Mouse (Mus musculus) liver, postnatal 0 days (tissue): ENCODE measurements around the gene Rras. TPM values are rescaled to one million over a fixed set of nuclear protein-coding genes. Genes with fewer than 3 reads are reported as not detected.

Source experiments
- ATAC-seq: fragments of 200-750 bp; cut with Nextera tagmentation; 2 replicates; pipeline ENCODE4 v1.8.0; 2017; ENCODE audit warnings: mild to moderate bottlenecking, moderate library complexity
- DNase-seq: peaks from one replicate; pipeline ENCODE4 v3.0.0-alpha.2; 2016
- H3K27ac ChIP-seq: fragments of 300-500 bp; sonication (generic); 2 replicates; pipeline ENCODE4 v1.5.1; 2014; ENCODE audit warnings: antibody characterized with exemption, moderate library complexity, mild to moderate bottlenecking, low read depth
- H3K27me3 ChIP-seq: fragments of 300-500 bp; sonication (generic); 2 replicates; pipeline ENCODE4 v1.6.1; 2014; ENCODE audit warnings: low read length, control low read depth, mixed read lengths; ENCODE audit not compliant: insufficient read depth
- H3K36me3 ChIP-seq: fragments of 300-500 bp; sonication (generic); replicated peaks from 2 replicates; pipeline ENCODE4 v1.6.1; 2014; ENCODE audit warnings: mild to moderate bottlenecking, control low read depth, low read length, moderate library complexity, mixed read lengths; ENCODE audit not compliant: insufficient read depth
- H3K4me1 ChIP-seq: fragments of 300-500 bp; sonication (generic); 2 replicates; pipeline ENCODE4 v1.6.1; 2014; ENCODE audit warnings: antibody characterized with exemption, mild to moderate bottlenecking, control low read depth; ENCODE audit not compliant: insufficient read depth
- H3K4me2 ChIP-seq: fragments of 300-500 bp; sonication (generic); 2 replicates; pipeline ENCODE4 v1.6.1; 2014; ENCODE audit warnings: low read depth, mild to moderate bottlenecking, low read length, moderate library complexity, mixed read lengths
- H3K4me3 ChIP-seq: fragments of 300-500 bp; sonication (generic); 2 replicates; pipeline ENCODE4 v1.5.1; 2014; ENCODE audit warnings: low read depth, low read length
- H3K9ac ChIP-seq: fragments of 300-500 bp; sonication (generic); replicated peaks from 2 replicates; pipeline ENCODE4 v1.6.1; 2014; ENCODE audit warnings: mild to moderate bottlenecking, moderate library complexity
- H3K9me3 ChIP-seq: fragments of 300-500 bp; sonication (generic); 2 replicates; pipeline ENCODE4 v1.6.1; 2016; ENCODE audit warnings: mild to moderate bottlenecking, control low read depth, low read length, mixed read lengths
- CTCF ChIP-seq: sonication (generic); IDR thresholded peaks from 2 replicates; pipeline ENCODE4 v1.5.1; 2016; ENCODE audit warnings: antibody characterized with exemption, low read depth
- EP300 ChIP-seq: IDR thresholded peaks from 2 replicates; pipeline ENCODE4 v1.6.1; 2016; ENCODE audit warnings: antibody characterized with exemption, low read depth, mild to moderate bottlenecking
- WGBS: fragments of 180-500 bp; shearing (Covaris S2); extraction: QIAGEN DNeasy Blood & Tissue Kit; methylation state at CpG from one replicate; pipeline ENCODE4 v1.1.7; 2014; ENCODE audit not compliant: insufficient replicate concordance; 5-methylcytosine and 5-hydroxymethylcytosine counted together
- microRNA-seq: library from miRNA; unstranded; fragments of <30 nt; microRNA quantifications from one replicate; pipeline ENCODE4, GENCODE M21; 2016
- polyA plus RNA-seq: library from polyadenylated mRNA; unstranded; fragments of >200 nt; fragmentation: Nextera tagmentation; extraction: Ambion mirVana; gene quantifications from 2 replicates; pipeline ENCODE4 v1.2.1, GENCODE M21; 2015

Rras gene
- polyA plus RNA-seq, 1 experiment from 2014 or later: 25.4 TPM

GRCm38 (mm10) chr7:45068000-45068318, 50.2 kb downstream of the Rras start:
- TF ChIP-seq CTCF: peak; percentile 89
- TF ChIP-seq EP300: no peak
- Histone ChIP-seq H3K4me1 (peaks cover 8% of the 10 kb centered on the region; the same call in 1 of the 2 replicates), H3K4me2 (no peak overlapping the region), H3K27ac (no peak overlapping the region), H3K4me3 (no peak overlapping the region), H3K36me3 (no peaks in the 10 kb centered on the region), H3K9me3 (no peaks in the 10 kb centered on the region), H3K9ac (no peak overlapping the region), H3K27me3 (no peaks in the 10 kb centered on the region)
- 23% methylated on average over 5 of the region's 5 CpGs for WGBS
- peak; percentile 70 for DNase-seq
- peak; percentile 49 for ATAC-seq

- H3K4me2 ChIP-seq: no peak overlapping the region
- no peak overlapping the region for H3K9ac ChIP-seq
- WGBS: 66% methylated on average over 2 of the region's 2 CpGs
- DNase-seq (no peak), ATAC-seq (no peak)
- H3K4me1 ChIP-seq: no peaks in the 10 kb centered on the region
- H3K9me3 ChIP-seq: no peaks in the 10 kb centered on the region
- H3K27ac ChIP-seq: no peak overlapping the region
- peaks cover under 1% of the 10 kb centered on the region for H3K36me3 ChIP-seq
- H3K27me3 ChIP-seq: no peaks in the 10 kb centered on the region
- TF ChIP-seq EP300 (no peak), CTCF (no peak)
- H3K4me3 ChIP-seq: no peak overlapping the region
Measured at GRCm38 (mm10) chr7:45069671-45070070, 51.9 kb downstream of the Rras start.

Small RNA genes lying within 50 kb of the gene (microRNA-seq; reads per million reads assigned to microRNA genes)
- not detected for gene Mir7054

Other genes with a start within 250 kb of the Rras start
- 19.6 and 21.4 TPM in 2 replicates for gene Nup62, start 201.9 kb upstream of the Rras start, polyA plus RNA-seq
- gene Il4i1, start 201.6 kb upstream of the Rras start, polyA plus RNA-seq: 0.83 and 1.0 TPM in 2 replicates
- 66.6 and 72.5 TPM in 2 replicates for gene Atf5, start 201.3 kb upstream of the Rras start, polyA plus RNA-seq
- 36.9 and 38.6 TPM in 2 replicates for gene Akt1s1, start 169.0 kb upstream of the Rras start, polyA plus RNA-seq
- 28.2 and 30.5 TPM in 2 replicates for gene Tbc1d17, start 168.9 kb upstream of the Rras start, polyA plus RNA-seq
- 25.6 and 27.9 TPM in 2 replicates for gene Pnkp, start 160.8 kb upstream of the Rras start, polyA plus RNA-seq
- 43.5 and 49.8 TPM in 2 replicates for gene Ptov1, start 148.2 kb upstream of the Rras start, polyA plus RNA-seq
- 35.6 and 37.7 TPM in 2 replicates for gene Med25, start 125.2 kb upstream of the Rras start, polyA plus RNA-seq
- gene Fuz, start 121.9 kb upstream of the Rras start, polyA plus RNA-seq: 4.1 and 4.4 TPM in 2 replicates
- 25.6 and 29.5 TPM in 2 replicates for gene Ap2a1, start 88.5 kb upstream of the Rras start, polyA plus RNA-seq
- 0.06 TPM in 1 of 2 replicates, not detected in the other for gene Tsks, start 74.8 kb upstream of the Rras start, polyA plus RNA-seq
- 0.98 and 1.1 TPM in 2 replicates for gene Cpt1c, start 43.1 kb upstream of the Rras start, polyA plus RNA-seq
- 73.2 and 76.8 TPM in 2 replicates for gene Prmt1, start 31.4 kb upstream of the Rras start, polyA plus RNA-seq
- gene Irf3, start 20.3 kb upstream of the Rras start, polyA plus RNA-seq: 35.9 and 38.0 TPM in 2 replicates
- 11.7 and 13.1 TPM in 2 replicates for gene Bcl2l12, start 19.2 kb upstream of the Rras start, polyA plus RNA-seq
- gene Scaf1, start 1.6 kb upstream of the Rras start, polyA plus RNA-seq: 7.5 and 8.1 TPM in 2 replicates
- gene Prr12, start 34.9 kb downstream of the Rras start, polyA plus RNA-seq: 1.6 and 1.7 TPM in 2 replicates
- 22.2 and 22.6 TPM in 2 replicates for gene Nosip, start 44.5 kb downstream of the Rras start, polyA plus RNA-seq
- 19.7 and 20.4 TPM in 2 replicates for gene Prrg2, start 44.7 kb downstream of the Rras start, polyA plus RNA-seq
- 17.1 and 17.9 TPM in 2 replicates for gene Rcn3, start 74.3 kb downstream of the Rras start, polyA plus RNA-seq
- gene Fcgrt, start 85.9 kb downstream of the Rras start, polyA plus RNA-seq: 150 and 154 TPM in 2 replicates
- gene Rps11, start 106.5 kb downstream of the Rras start, polyA plus RNA-seq: 681 and 696 TPM in 2 replicates
- gene Rpl13a, start 110.8 kb downstream of the Rras start, polyA plus RNA-seq: 938 and 993 TPM in 2 replicates
- 0.27 and 0.70 TPM in 2 replicates for gene Gm45713, start 118.3 kb downstream of the Rras start, polyA plus RNA-seq
- gene Flt3l, start 118.5 kb downstream of the Rras start, polyA plus RNA-seq: 2.0 and 2.3 TPM in 2 replicates
- gene Pih1d1, start 136.3 kb downstream of the Rras start, polyA plus RNA-seq: 37.6 and 37.8 TPM in 2 replicates
- gene Aldh16a1, start 136.6 kb downstream of the Rras start, polyA plus RNA-seq: 26.8 and 29.6 TPM in 2 replicates
- not detected in 2 replicates for gene Slc17a7, start 146.0 kb downstream of the Rras start, polyA plus RNA-seq
- not detected in 2 replicates for gene Gfy, start 161.6 kb downstream of the Rras start, polyA plus RNA-seq
- not detected in 2 replicates for gene Pth2, start 163.0 kb downstream of the Rras start, polyA plus RNA-seq
- 0.06 TPM in 1 of 2 replicates, not detected in the other for gene Ccdc155, start 186.9 kb downstream of the Rras start, polyA plus RNA-seq
- gene Dkkl1, start 194.2 kb downstream of the Rras start, polyA plus RNA-seq: 0.95 and 1.5 TPM in 2 replicates
- gene Tead2, start 197.8 kb downstream of the Rras start, polyA plus RNA-seq: 15.5 and 20.2 TPM in 2 replicates
- gene Cd37, start 221.2 kb downstream of the Rras start, polyA plus RNA-seq: 29.8 and 31.8 TPM in 2 replicates
- gene Slc6a16, start 223.1 kb downstream of the Rras start, polyA plus RNA-seq: 0.46 and 0.49 TPM in 2 replicates